Mouse (Mus musculus): ENCODE results near the gene Etl4. TPM values are rescaled to one million over a fixed set of nuclear protein-coding genes. Genes with fewer than 3 reads are reported as not detected.

Gene Etl4
- polyA plus RNA-seq, 1 experiment = 154 TPM

DNA sequence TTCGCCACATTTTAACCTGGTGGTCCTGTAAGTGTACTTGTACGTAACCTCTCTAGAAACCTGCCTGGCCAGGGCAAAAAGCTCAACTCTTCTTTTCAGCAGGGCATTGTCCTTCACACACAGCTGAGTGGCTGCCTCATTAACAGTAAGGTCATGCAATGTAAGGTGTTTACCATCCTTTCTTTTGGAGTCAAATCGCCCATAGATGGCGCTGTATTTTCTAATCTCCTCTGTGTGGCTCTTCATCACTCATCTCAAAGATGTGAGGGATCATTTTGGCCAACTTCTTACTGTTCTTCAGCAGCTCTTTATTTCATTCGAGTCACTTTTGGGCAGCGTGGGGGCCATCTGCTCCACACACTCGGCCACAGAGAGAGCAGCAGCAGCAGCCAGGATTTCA, 56.9 kb downstream of the Etl4 start:
- Histone ChIP-seq H3K4me1 (ENCODE audit: control insufficient read depth, insufficient read depth, low read length) (no peaks in the 10 kb centered on the region), H3K27ac (ENCODE audit: insufficient read depth, low read length) (no peak overlapping the region), H3K27me3 (ENCODE audit: control insufficient read depth, insufficient read depth, low read length, poor library complexity, severe bottlenecking) (no peaks in the 10 kb centered on the region), H3K4me3 (ENCODE audit: low read depth, low read length) (no peak overlapping the region), H3K9me3 (replicated peaks; ENCODE audit: control insufficient read depth, insufficient read depth, low read length, poor library complexity, severe bottlenecking) (no peaks in the 10 kb centered on the region), H3K9ac (ENCODE audit: low read depth, poor library complexity, severe bottlenecking) (no peak overlapping the region), H3K36me3 (ENCODE audit: control insufficient read depth, insufficient read depth, low read length, poor library complexity, severe bottlenecking) (no peaks in the 10 kb centered on the region)
- TF ChIP-seq POLR2A (IDR thresholded peaks at IDR 0.05; ENCODE audit: insufficient read depth, low read length) = no peak
- no peak for TF ChIP-seq EP300 (IDR thresholded peaks at IDR 0.05; ENCODE audit: insufficient read depth, low read depth, low read length)
- TF ChIP-seq CTCF (IDR thresholded peaks at IDR 0.05; ENCODE audit: low read depth, low read length) = no peak

DNA sequence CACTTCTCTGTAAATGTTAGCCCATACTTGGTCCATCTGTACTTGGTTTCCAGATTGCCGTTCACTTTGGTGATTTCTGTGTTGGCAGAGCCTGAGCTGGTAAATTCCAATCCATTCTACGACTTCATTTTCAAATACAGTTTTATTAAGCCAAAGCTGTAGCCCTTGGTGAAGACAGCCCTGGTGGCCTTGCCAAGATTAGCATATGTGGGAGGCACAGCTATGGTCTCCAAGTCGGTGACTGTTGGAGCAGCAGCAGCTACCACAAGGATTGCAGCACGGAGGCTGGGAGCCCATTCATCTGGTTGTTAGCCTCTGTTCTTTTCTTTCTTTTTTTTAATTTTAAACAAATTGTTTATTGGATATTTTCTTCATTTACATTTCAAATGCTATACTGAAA, 128.1 kb downstream of the Etl4 start:
- H3K27me3 ChIP-seq (ENCODE audit: control insufficient read depth, insufficient read depth, low read length, poor library complexity, severe bottlenecking) = no peaks in the 10 kb centered on the region; the same call in 1 of the 2 replicates
- no peak overlapping the region for H3K9ac ChIP-seq (ENCODE audit: low read depth, poor library complexity, severe bottlenecking)
- no peaks in the 10 kb centered on the region for H3K36me3 ChIP-seq (ENCODE audit: control insufficient read depth, insufficient read depth, low read length, poor library complexity, severe bottlenecking)
- H3K4me3 ChIP-seq (ENCODE audit: low read depth, low read length) = no peak overlapping the region
- no peaks in the 10 kb centered on the region for H3K4me1 ChIP-seq (ENCODE audit: control insufficient read depth, insufficient read depth, low read length)
- no peaks in the 10 kb centered on the region for H3K9me3 ChIP-seq (replicated peaks; ENCODE audit: control insufficient read depth, insufficient read depth, low read length, poor library complexity, severe bottlenecking)
- no peak for TF ChIP-seq CTCF (IDR thresholded peaks at IDR 0.05; ENCODE audit: low read depth, low read length)
- no peak overlapping the region for H3K27ac ChIP-seq (ENCODE audit: insufficient read depth, low read length)

DNA sequence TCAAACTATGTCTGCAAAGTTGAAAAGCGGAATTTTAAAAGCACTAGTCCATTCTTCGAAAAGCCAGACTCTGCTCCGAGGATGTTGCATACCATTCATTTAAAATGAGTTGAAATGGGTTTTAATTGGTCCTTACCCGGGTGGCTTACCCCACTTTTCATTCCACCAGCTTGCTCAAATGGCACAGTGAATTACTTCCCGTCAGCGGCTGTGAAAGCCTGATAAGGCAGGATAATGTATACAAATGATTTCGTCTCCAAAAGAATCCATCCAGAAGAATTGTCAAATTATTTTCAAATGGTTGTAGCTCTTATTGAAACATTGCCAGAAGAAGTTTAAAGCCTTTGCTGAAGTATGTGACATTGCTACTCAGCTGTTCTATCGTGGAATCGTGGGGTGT, 162.8 kb downstream of the Etl4 start:
- no peak overlapping the region for H3K27ac ChIP-seq (ENCODE audit: insufficient read depth, low read length)
- no peak overlapping the region for H3K4me3 ChIP-seq (ENCODE audit: low read depth, low read length)
- no peak for TF ChIP-seq CTCF (IDR thresholded peaks at IDR 0.05; ENCODE audit: low read depth, low read length)
- TF ChIP-seq POLR2A (IDR thresholded peaks at IDR 0.05; ENCODE audit: insufficient read depth, low read length) = no peak
- TF ChIP-seq EP300 (IDR thresholded peaks at IDR 0.05; ENCODE audit: insufficient read depth, low read depth, low read length) = no peak
- H3K4me1 ChIP-seq (ENCODE audit: control insufficient read depth, insufficient read depth, low read length) = no peaks in the 10 kb centered on the region
- H3K36me3 ChIP-seq (ENCODE audit: control insufficient read depth, insufficient read depth, low read length, poor library complexity, severe bottlenecking) = no peaks in the 10 kb centered on the region
- H3K9ac ChIP-seq (ENCODE audit: low read depth, poor library complexity, severe bottlenecking) = no peak overlapping the region
- H3K9me3 ChIP-seq (replicated peaks; ENCODE audit: control insufficient read depth, insufficient read depth, low read length, poor library complexity, severe bottlenecking) = no peaks in the 10 kb centered on the region
- H3K27me3 ChIP-seq (ENCODE audit: control insufficient read depth, insufficient read depth, low read length, poor library complexity, severe bottlenecking) = no peaks in the 10 kb centered on the region

- Histone ChIP-seq H3K27me3 (ENCODE audit: control insufficient read depth, insufficient read depth, low read length, poor library complexity, severe bottlenecking) (no peaks in the 10 kb centered on the region), H3K9ac (ENCODE audit: low read depth, poor library complexity, severe bottlenecking) (no peak overlapping the region), H3K36me3 (ENCODE audit: control insufficient read depth, insufficient read depth, low read length, poor library complexity, severe bottlenecking) (no peaks in the 10 kb centered on the region), H3K9me3 (replicated peaks; ENCODE audit: control insufficient read depth, insufficient read depth, low read length, poor library complexity, severe bottlenecking) (no peaks in the 10 kb centered on the region), H3K4me1 (ENCODE audit: control insufficient read depth, insufficient read depth, low read length) (no peaks in the 10 kb centered on the region), H3K27ac (ENCODE audit: insufficient read depth, low read length) (no peak overlapping the region), H3K4me3 (ENCODE audit: low read depth, low read length) (no peak overlapping the region)
- no peak for TF ChIP-seq CTCF (IDR thresholded peaks at IDR 0.05; ENCODE audit: low read depth, low read length)
- TF ChIP-seq POLR2A (IDR thresholded peaks at IDR 0.05; ENCODE audit: insufficient read depth, low read length) = no peak
- no peak for TF ChIP-seq EP300 (IDR thresholded peaks at IDR 0.05; ENCODE audit: insufficient read depth, low read depth, low read length)
Measured at GRCm38 (mm10) chr2:20076118-20076796, 166.7 kb downstream of the Etl4 start.

GRCm38 (mm10) chr2:20084781-20085180, 175.2 kb downstream of the Etl4 start:
- no peak for TF ChIP-seq EP300 (IDR thresholded peaks at IDR 0.05; ENCODE audit: insufficient read depth, low read depth, low read length)
- TF ChIP-seq CTCF (IDR thresholded peaks at IDR 0.05; ENCODE audit: low read depth, low read length) = no peak
- TF ChIP-seq POLR2A (IDR thresholded peaks at IDR 0.05; ENCODE audit: insufficient read depth, low read length) = no peak
- Histone ChIP-seq H3K4me1 (ENCODE audit: control insufficient read depth, insufficient read depth, low read length) (no peaks in the 10 kb centered on the region), H3K27me3 (ENCODE audit: control insufficient read depth, insufficient read depth, low read length, poor library complexity, severe bottlenecking) (no peaks in the 10 kb centered on the region), H3K27ac (ENCODE audit: insufficient read depth, low read length) (no peak overlapping the region), H3K9me3 (replicated peaks; ENCODE audit: control insufficient read depth, insufficient read depth, low read length, poor library complexity, severe bottlenecking) (no peaks in the 10 kb centered on the region; the same call in 1 of the 2 replicates), H3K9ac (ENCODE audit: low read depth, poor library complexity, severe bottlenecking) (no peak overlapping the region), H3K4me3 (ENCODE audit: low read depth, low read length) (no peak overlapping the region), H3K36me3 (ENCODE audit: control insufficient read depth, insufficient read depth, low read length, poor library complexity, severe bottlenecking) (no peaks in the 10 kb centered on the region)

DNA sequence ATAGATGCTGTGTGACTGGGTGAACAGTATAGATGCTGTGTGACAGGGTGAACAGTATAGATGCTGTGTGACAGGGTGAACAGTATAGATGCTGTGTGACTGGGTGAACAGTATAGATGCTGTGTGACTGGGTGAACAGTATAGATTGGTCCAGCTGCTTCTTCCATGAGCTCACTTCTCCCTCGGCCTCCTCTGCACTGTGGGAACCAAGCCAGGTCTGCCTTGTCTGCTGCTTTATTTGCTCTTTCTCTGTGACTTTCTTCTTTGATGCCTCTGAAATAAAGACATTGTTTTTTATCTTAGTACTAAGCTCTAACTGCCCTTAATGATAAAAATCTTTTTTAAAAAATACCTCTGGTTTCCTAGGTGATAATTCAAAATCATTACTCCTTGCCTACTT, 195.9 kb downstream of the Etl4 start:
- H3K4me1 ChIP-seq (ENCODE audit: control insufficient read depth, insufficient read depth, low read length) = no peaks in the 10 kb centered on the region
- H3K27ac ChIP-seq (ENCODE audit: insufficient read depth, low read length) = no peak overlapping the region
- no peak overlapping the region for H3K4me3 ChIP-seq (ENCODE audit: low read depth, low read length)
- no peaks in the 10 kb centered on the region for H3K36me3 ChIP-seq (ENCODE audit: control insufficient read depth, insufficient read depth, low read length, poor library complexity, severe bottlenecking)
- TF ChIP-seq CTCF (IDR thresholded peaks at IDR 0.05; ENCODE audit: low read depth, low read length) (no peak), POLR2A (IDR thresholded peaks at IDR 0.05; ENCODE audit: insufficient read depth, low read length) (no peak), EP300 (IDR thresholded peaks at IDR 0.05; ENCODE audit: insufficient read depth, low read depth, low read length) (no peak)
- no peaks in the 10 kb centered on the region for H3K9me3 ChIP-seq (replicated peaks; ENCODE audit: control insufficient read depth, insufficient read depth, low read length, poor library complexity, severe bottlenecking)
- no peaks in the 10 kb centered on the region for H3K27me3 ChIP-seq (ENCODE audit: control insufficient read depth, insufficient read depth, low read length, poor library complexity, severe bottlenecking)
- H3K9ac ChIP-seq (ENCODE audit: low read depth, poor library complexity, severe bottlenecking) = no peak overlapping the region
